Mouse (Mus musculus) testis, postnatal 10 days (tissue): ENCODE measurements around the gene Hoxb7.

ENCODE experiments used
- DNase-seq: peaks from one replicate; pipeline ENCODE4 v3.0.0; 2021; ENCODE audit warnings: low spot score

Hoxb7 gene

GRCm38 (mm10) chr11:96315344-96315681, 28.9 kb downstream of the Hoxb7 start:
- no peak for DNase-seq

GRCm38 (mm10) chr11:96316696-96317607, 30.5 kb downstream of the Hoxb7 start:
- DNase-seq, result no peak

GRCm38 (mm10) chr11:96317608-96318367, 31.4 kb downstream of the Hoxb7 start, which contains the start of gene Hoxb4:
TSS of gene Hoxb4 (plus strand) at chr11:96318267.
- DNase-seq, result no peak

GRCm38 (mm10) chr11:96318368-96319070, 32.1 kb downstream of the Hoxb7 start:
- no peak for DNase-seq

GRCm38 (mm10) chr11:96319071-96319902, 32.9 kb downstream of the Hoxb7 start:
- no peak for DNase-seq

GRCm38 (mm10) chr11:96319910-96320309, 33.5 kb downstream of the Hoxb7 start:
- no peak for DNase-seq

GRCm38 (mm10) chr11:96320688-96321087, 34.3 kb downstream of the Hoxb7 start:
- no peak for DNase-seq

- no peak for DNase-seq
Measured at GRCm38 (mm10) chr11:96321846-96322245, 35.4 kb downstream of the Hoxb7 start.

GRCm38 (mm10) chr11:96322738-96323137, 36.3 kb downstream of the Hoxb7 start:
- no peak for DNase-seq

- no peak for DNase-seq
Measured at GRCm38 (mm10) chr11:96323154-96323553, 36.7 kb downstream of the Hoxb7 start, which contains the start of gene Hoxb3. TSS of gene Hoxb3 (plus strand) at chr11:96323326.

- DNase-seq, result no peak
Measured at GRCm38 (mm10) chr11:96324125-96324524, 37.7 kb downstream of the Hoxb7 start.

- DNase-seq, result no peak
Measured at GRCm38 (mm10) chr11:96324965-96325364, 38.5 kb downstream of the Hoxb7 start.

- DNase-seq, result no peak
Measured at GRCm38 (mm10) chr11:96325747-96326212, 39.4 kb downstream of the Hoxb7 start.

- DNase-seq, result no peak
Measured at GRCm38 (mm10) chr11:96326705-96327104, 40.3 kb downstream of the Hoxb7 start.

GRCm38 (mm10) chr11:96327122-96327521, 40.7 kb downstream of the Hoxb7 start:
- DNase-seq, result no peak

- DNase-seq, result no peak
Measured at GRCm38 (mm10) chr11:96327750-96328149, 41.3 kb downstream of the Hoxb7 start.

GRCm38 (mm10) chr11:96328605-96329004, 42.2 kb downstream of the Hoxb7 start:
- DNase-seq, result no peak

- no peak for DNase-seq
Measured at GRCm38 (mm10) chr11:96332105-96332504, 45.7 kb downstream of the Hoxb7 start.

- no peak for DNase-seq
Measured at GRCm38 (mm10) chr11:96332618-96333032, 46.2 kb downstream of the Hoxb7 start.

- no peak for DNase-seq
Measured at GRCm38 (mm10) chr11:96333241-96334001, 47.0 kb downstream of the Hoxb7 start.

GRCm38 (mm10) chr11:96334002-96334364, 47.6 kb downstream of the Hoxb7 start:
- no peak for DNase-seq
